Mouse (Mus musculus) spleen, adult 10 weeks (tissue): ENCODE results near the gene Olfr267. TPM values are rescaled to one million over a fixed set of nuclear protein-coding genes. Genes with fewer than 3 reads are reported as not detected.

Source experiments
- polyA plus RNA-seq: library from polyadenylated mRNA; stranded (reverse); fragments of 350-450 nt; fragmentation: Illumina TruSeq; extraction: RNeasy Lipid Tissue Mini Kit (QIAGEN cat#74804); gene quantifications from one replicate; pipeline ENCODE4 v1.2.3, GENCODE M21; 2015; ENCODE audit warnings: low replicate concordance; ENCODE audit not compliant: insufficient read depth

Gene Olfr267
- polyA plus RNA-seq: not detected

DNA sequence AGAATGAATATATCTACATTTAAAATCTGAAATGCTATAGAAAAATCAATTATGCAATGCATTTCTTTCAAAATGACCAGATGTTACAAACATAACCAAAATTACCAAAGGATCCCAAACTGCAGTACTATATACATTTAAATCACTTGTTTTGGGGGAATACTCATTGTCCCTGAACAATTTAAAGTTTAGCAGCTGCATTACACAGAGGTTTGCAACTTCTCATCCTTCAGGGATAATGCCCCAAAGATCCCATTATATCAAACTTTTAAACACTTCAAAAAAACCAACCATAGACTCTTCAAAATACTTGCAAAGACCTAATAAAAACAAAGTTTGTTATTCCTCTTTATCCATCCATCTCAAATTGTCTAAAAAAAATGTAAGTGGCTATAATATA, at the start of gene Olfr267:
Gene Olfr267, minus strand, starts transcription at position 101 of the 400 bp plus-strand sequence.

Other genes starting within 250 kb of the Olfr267 start
- 18.5 TPM for gene Lpar1, start 233.8 kb downstream of the Olfr267 start, polyA plus RNA-seq
- gene Ecpas, start 125.0 kb upstream of the Olfr267 start, polyA plus RNA-seq: 71.5 TPM
- 0.39 TPM for gene Zkscan16, start 155.9 kb upstream of the Olfr267 start, polyA plus RNA-seq
- gene Ptgr1, start 199.4 kb upstream of the Olfr267 start, polyA plus RNA-seq: 2.9 TPM
- 10.2 TPM for gene Dnajc25, start 207.3 kb upstream of the Olfr267 start, polyA plus RNA-seq
- not detected for gene Gm20503, start 215.5 kb upstream of the Olfr267 start, polyA plus RNA-seq
- 154 TPM for gene Gng10, start 247.4 kb upstream of the Olfr267 start, polyA plus RNA-seq